Mouse (Mus musculus) lung, embryonic 16.5 days (tissue): ENCODE data around the gene Tmem14c. TPM values are rescaled to one million over a fixed set of nuclear protein-coding genes. Genes with fewer than 3 reads are reported as not detected.
A peak's percentile ranks its signal among the peaks of the same experiment; 100 is the strongest.
"Not testable (repeated sequence)": the region's sequence is repeated elsewhere in the genome, so short reads cannot be mapped to it uniquely, and the experiment has no call there.

Source experiments
- ATAC-seq: fragments of 200-750 bp; cut with Nextera tagmentation; 2 replicates; pipeline ENCODE4 v1.8.0; 2017; ENCODE audit warnings: low read depth, mild to moderate bottlenecking, moderate library complexity
- H3K27ac ChIP-seq: fragments of 300-500 bp; sonication (generic); 2 replicates; pipeline ENCODE4 v1.5.1; 2014; ENCODE audit warnings: mild to moderate bottlenecking, control low read depth, low read length
- H3K27me3 ChIP-seq: fragments of 300-500 bp; sonication (generic); 2 replicates; pipeline ENCODE4 v1.6.1; 2014; ENCODE audit warnings: low read depth, low read length, mixed read lengths; ENCODE audit not compliant: control insufficient read depth, insufficient read depth
- H3K36me3 ChIP-seq: fragments of 300-500 bp; sonication (generic); 2 replicates; pipeline ENCODE4 v1.6.1; 2014; ENCODE audit warnings: low read length; ENCODE audit not compliant: control insufficient read depth, insufficient read depth
- H3K4me1 ChIP-seq: fragments of 300-500 bp; sonication (generic); replicated peaks from 2 replicates; pipeline ENCODE4 v1.6.1; 2014; ENCODE audit warnings: low read length, mixed read lengths; ENCODE audit not compliant: control insufficient read depth, insufficient read depth
- H3K4me2 ChIP-seq: fragments of 300-500 bp; sonication (generic); 2 replicates; pipeline ENCODE4 v1.6.1; 2014; ENCODE audit warnings: low read depth, low read length, control low read depth
- H3K4me3 ChIP-seq: fragments of 300-500 bp; sonication (generic); 2 replicates; pipeline ENCODE4 v1.5.1; 2014; ENCODE audit warnings: mild to moderate bottlenecking, low read length, control low read depth
- H3K9ac ChIP-seq: fragments of 300-500 bp; sonication (generic); 2 replicates; pipeline ENCODE4 v1.6.1; 2014; ENCODE audit warnings: low read length, control low read depth
- H3K9me3 ChIP-seq: fragments of 300-500 bp; sonication (generic); 2 replicates; pipeline ENCODE4 v1.6.1; 2016; ENCODE audit warnings: low read length; ENCODE audit not compliant: control insufficient read depth
- WGBS: fragments of 180-500 bp; shearing (Covaris S2); extraction: QIAGEN DNeasy Blood & Tissue Kit; methylation state at CpG from one replicate; pipeline ENCODE4 v1.1.7; 2014; 5-methylcytosine and 5-hydroxymethylcytosine counted together
- polyA plus RNA-seq: library from polyadenylated mRNA; unstranded; fragments of >200 nt; fragmentation: Nextera tagmentation; extraction: Ambion mirVana; gene quantifications from 2 replicates; pipeline ENCODE4 v1.2.1, GENCODE M21; 2015

Gene Tmem14c
- polyA plus RNA-seq, 1 experiment from 2014 or later, result 204 TPM

DNA sequence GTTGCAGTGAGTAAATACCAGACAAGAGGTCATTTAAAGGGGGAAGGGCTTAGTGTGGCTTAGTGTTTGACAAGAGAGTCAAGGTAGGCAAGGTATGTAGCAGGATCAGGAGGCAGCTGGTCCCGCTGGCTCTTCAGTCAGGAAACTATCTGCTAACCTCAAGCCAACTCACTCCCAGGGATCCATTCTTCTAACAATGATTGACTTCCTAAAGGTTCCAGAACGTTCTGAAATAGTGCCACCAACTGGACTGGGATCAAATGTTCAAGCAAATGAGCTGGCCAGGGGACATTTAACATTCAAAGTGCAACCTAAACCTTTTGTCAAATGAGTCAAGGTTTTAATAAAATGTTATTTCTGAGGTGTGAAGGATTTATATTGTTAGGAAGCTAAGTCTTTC, 36.8 kb upstream of the Tmem14c start:
- H3K27ac ChIP-seq, result peak overlapping the region; percentile 31; the same call in 1 of the 2 replicates
- H3K27me3 ChIP-seq, result no peaks in the 10 kb centered on the region
- H3K36me3 ChIP-seq, result no peaks in the 10 kb centered on the region
- H3K9ac ChIP-seq, result no peak overlapping the region
- no peak for ATAC-seq
- no peak overlapping the region for H3K4me2 ChIP-seq
- 32% methylated on average over 2 of the region's 2 CpGs for WGBS
- H3K9me3 ChIP-seq, result no peaks in the 10 kb centered on the region
- 0 out of 2 replicates have a peak, but pooled peaks cover 3% of the 10 kb centered on the region for H3K4me1 ChIP-seq
- no peak overlapping the region for H3K4me3 ChIP-seq

DNA sequence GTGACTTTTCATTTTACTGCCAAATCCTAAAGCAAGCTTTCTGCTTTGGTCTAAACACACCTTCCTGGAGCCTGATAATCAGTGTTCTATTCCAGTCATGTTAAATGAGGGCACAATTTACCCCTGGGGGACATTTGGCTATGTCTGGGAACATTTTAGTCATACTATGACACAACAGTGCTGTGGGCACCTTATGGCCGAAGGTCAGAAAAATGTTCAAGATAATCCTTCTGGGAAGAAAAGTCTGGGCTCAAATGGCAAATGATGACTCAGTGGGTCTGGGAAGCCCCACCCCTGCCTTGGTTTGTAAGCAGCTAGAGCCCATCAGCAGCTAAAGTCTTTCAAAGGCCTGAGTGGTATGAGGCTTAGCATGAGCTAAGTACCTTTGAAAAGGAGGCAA, 33.3 kb upstream of the Tmem14c start:
- Histone ChIP-seq H3K36me3 (no peaks in the 10 kb centered on the region), H3K9me3 (no peaks in the 10 kb centered on the region), H3K4me2 (no peak overlapping the region), H3K9ac (no peak overlapping the region), H3K27me3 (no peaks in the 10 kb centered on the region), H3K4me3 (no peak overlapping the region), H3K4me1 (0 out of 2 replicates have a peak, but pooled peaks cover 3% of the 10 kb centered on the region), H3K27ac (no peak overlapping the region)
- ATAC-seq, result no peak
- WGBS, result 86% methylated on average over 1 of the region's 1 CpGs

DNA sequence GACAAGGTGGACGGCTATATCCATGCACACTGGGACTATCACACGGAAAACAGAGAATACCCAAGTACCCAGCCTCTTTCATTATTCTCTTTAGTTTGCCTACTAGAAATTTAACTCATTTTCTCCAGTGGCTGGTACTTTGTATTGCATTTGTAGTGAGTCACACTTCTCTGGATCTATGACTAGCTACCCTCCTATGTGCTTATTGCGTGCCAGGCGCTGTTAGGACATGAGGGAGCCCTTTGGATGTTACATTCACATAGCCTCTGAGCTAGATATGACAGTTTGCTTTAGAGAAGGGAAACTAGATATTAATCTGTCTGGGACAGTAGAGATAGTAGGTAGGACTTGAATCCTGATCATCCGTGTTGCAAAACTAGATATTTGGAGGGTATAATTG, 30.0 kb upstream of the Tmem14c start:
- Histone ChIP-seq H3K27me3 (no peaks in the 10 kb centered on the region), H3K36me3 (no peaks in the 10 kb centered on the region), H3K4me3 (no peak overlapping the region), H3K9me3 (no peaks in the 10 kb centered on the region), H3K27ac (no peak overlapping the region), H3K4me2 (no peak overlapping the region), H3K9ac (no peak overlapping the region), H3K4me1 (no peaks in the 10 kb centered on the region)
- ATAC-seq, result no peak
- WGBS, result 89% methylated on average over 5 of the region's 5 CpGs

DNA sequence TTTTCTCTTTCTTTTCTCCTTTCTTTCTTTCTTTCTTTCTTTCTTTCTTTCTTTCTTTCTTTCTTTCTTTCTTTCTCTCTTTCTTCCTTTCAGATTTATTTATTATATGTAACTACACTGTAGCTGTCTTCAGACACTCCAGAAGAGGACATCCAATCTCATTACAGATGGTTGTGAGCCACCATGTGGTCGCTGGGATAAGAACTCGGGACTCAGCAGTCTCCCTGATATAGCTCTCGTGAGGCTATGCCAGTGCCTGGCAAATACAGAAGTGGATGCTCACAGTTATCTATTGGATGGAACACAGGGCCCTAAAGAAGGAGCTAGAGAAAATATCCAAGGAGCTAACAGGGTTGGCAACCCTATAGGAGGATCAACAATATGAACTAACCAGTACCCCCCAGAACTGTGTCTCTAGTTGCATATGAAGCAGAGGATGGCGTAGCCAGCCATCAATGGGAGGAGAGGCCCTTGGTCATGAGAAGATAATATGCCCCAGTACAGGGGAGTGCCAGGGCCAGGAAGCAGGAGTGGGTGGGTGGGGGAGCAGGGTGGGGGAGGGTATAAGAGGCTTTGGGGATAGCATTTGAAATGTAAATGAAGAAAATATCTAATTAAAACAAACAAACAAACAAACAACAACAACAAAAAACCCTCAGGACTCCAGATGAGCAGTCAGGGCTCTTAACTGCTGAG, 28.3 kb upstream of the Tmem14c start:
- H3K27ac ChIP-seq, H3K9ac ChIP-seq, H3K4me2 ChIP-seq, H3K36me3 ChIP-seq, H3K9me3 ChIP-seq, H3K4me3 ChIP-seq, H3K27me3 ChIP-seq, H3K4me1 ChIP-seq, ATAC-seq: not testable (repeated sequence)
- 60% methylated on average over 4 of the region's 4 CpGs for WGBS

DNA sequence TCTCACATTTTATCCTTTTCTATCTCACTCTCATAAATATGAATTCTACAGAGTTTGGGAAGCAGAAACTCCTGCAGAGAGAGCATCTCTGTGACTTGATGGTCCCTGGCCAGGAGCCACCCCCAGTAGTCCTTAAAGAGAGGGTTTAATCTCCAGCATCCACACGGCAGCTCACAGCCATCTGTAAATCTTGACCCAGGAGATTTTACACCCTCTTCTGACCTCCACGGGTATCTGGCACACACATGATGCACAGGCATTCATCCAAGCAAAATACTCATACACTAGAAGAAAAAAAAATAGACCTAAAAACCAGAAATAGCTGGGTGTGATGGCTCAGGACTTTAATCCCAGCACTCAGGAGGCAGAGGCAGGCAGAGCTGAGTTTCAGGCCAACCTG, 27.7 kb upstream of the Tmem14c start:
- Histone ChIP-seq H3K4me3 (no peak overlapping the region), H3K36me3 (no peaks in the 10 kb centered on the region)

DNA sequence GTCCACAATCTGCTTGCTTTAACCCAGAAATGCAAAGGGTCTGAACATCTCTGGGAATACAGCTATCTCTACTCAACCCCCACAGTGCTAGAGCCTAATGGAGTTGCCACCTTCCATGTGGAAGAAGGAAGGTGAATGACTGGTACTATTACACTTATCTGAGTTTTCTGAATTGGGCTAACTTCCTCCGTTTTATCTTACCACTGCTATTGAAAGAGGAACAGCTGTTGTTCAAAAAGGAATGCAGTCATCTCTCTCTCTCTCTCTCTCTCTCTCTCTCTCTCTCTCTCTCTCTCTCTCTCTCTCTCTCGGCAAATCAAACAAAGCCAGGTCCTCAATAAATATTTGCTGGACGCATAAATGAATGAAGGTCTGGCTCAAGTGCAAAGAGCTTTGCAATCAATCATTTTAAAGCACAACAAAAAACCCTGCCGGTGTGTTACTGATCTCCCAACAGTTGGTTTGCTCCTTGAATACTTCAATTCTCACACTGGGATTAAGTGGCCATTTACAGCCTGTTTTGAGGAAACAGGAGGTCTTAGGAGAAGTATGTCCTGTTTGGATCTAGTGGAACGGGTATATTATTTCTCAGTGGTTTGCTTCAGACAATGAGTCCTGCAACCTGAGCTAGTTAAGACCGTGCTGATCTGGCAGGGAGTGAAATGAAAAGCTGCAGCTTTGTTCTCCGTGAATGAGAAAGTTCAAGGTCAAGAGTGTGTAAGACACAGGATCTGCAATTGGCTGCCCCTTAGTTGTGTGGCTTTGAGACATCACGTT, 21.4 kb upstream of the Tmem14c start:
- no peaks in the 10 kb centered on the region for H3K9me3 ChIP-seq
- no peak overlapping the region; the same call in 1 of the 2 replicates for H3K27ac ChIP-seq
- no peaks in the 10 kb centered on the region for H3K36me3 ChIP-seq
- ATAC-seq, result no peak
- WGBS, result 5% methylated on average over 8 of the region's 8 CpGs
- H3K4me2 ChIP-seq, result peak overlapping the region; percentile 9
- H3K4me3 ChIP-seq, result no peak overlapping the region
- peaks cover 6% of the 10 kb centered on the region; the same call in 1 of the 2 replicates for H3K4me1 ChIP-seq
- no peak overlapping the region for H3K9ac ChIP-seq
- no peaks in the 10 kb centered on the region for H3K27me3 ChIP-seq

More for the DNA sequence above, 27.7 kb upstream of the Tmem14c start:
- 43% methylated on average over 2 of the region's 2 CpGs for WGBS
- H3K9me3 ChIP-seq, result no peaks in the 10 kb centered on the region
- no peak overlapping the region for H3K9ac ChIP-seq
- H3K4me1 ChIP-seq, result no peaks in the 10 kb centered on the region
- no peak overlapping the region for H3K27ac ChIP-seq
- no peak overlapping the region for H3K4me2 ChIP-seq
- no peaks in the 10 kb centered on the region for H3K27me3 ChIP-seq
- ATAC-seq, result no peak

DNA sequence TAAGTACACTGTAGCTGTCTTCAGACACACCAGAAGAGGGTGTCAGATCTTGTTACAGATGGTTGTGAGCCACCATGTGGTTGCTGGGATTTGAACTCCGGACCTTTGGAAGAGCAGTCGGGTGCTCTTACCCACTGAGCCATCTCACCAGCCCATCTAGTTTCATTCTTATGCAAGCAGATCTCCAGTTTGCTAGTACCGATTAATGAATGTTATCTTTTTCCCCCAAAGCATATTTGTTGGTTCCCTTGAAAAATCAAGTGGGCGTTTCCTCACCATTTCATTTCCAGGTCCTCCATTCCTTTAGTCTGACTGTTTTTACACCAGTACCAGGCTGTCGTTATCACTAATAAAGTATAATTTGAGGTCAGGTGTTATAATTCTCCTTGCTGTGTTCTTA, 17.6 kb upstream of the Tmem14c start:
- H3K36me3 ChIP-seq, H3K4me2 ChIP-seq, H3K9ac ChIP-seq, H3K4me3 ChIP-seq, H3K27ac ChIP-seq, ATAC-seq, H3K27me3 ChIP-seq, H3K9me3 ChIP-seq: not testable (repeated sequence)
- 80% methylated on average over 4 of the region's 5 CpGs for WGBS
- H3K4me1 ChIP-seq, result peaks cover 13% of the 10 kb centered on the region

DNA sequence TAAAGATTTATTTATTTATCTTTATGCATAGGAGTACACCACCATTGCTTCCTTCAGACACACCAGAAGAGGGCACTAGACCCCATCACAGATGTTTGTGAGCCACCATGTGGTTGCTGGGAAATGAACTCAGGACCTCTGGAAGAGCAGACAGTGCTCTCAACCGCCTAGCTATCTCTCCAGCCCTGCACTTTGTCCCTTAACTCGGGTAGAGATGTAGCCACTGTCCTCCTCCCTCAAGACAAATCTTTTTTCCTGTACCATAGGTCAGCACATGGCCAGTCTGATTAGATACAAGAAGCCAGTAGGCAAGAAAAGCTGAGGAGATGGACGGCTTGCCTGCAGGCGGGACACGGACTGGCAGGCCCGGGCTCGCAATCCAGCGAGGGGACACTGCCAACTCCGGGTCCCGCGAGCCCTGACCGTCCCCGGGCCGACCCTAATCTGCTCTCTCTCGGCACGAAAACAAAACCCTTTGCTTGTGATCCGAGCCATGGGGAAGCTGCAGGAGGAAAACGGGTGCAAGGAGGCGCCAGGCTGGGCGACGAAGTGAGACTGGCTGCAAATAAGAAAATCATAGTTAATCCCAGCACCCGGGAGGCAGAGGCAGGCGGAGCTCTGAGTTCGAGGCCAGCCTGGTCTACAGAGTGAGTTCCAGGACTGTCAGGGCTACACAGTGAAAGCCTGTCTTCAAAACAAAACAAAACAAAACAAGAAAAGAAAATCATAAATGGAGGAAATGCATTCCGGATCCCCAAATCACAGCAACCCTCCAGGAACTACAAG, 15.8 kb upstream of the Tmem14c start:
- Histone ChIP-seq H3K4me3 (peak overlapping the region; percentile 86), H3K36me3 (peaks cover 5% of the 10 kb centered on the region), H3K9ac (peak overlapping the region; percentile 85), H3K4me2 (peak overlapping the region; percentile 87), H3K27me3 (no peaks in the 10 kb centered on the region), H3K9me3 (no peaks in the 10 kb centered on the region), H3K27ac (peak overlapping the region; percentile 100), H3K4me1 (peaks cover 7% of the 10 kb centered on the region)
- ATAC-seq, result peak; percentile 64
- WGBS, result under 1% methylated on average over 25 of the region's 25 CpGs
